Mouse (Mus musculus) hindbrain, embryonic 16.5 days (tissue): ENCODE data around the gene Tbc1d10c. TPM values are rescaled to one million over a fixed set of nuclear protein-coding genes. Genes with fewer than 3 reads are reported as not detected.
A peak's percentile ranks its signal among the peaks of the same experiment; 100 is the strongest.

Experiments
- ATAC-seq: fragments of 200-750 bp; cut with Nextera tagmentation; 2 replicates; pipeline ENCODE4 v1.8.0; 2017; ENCODE audit warnings: moderate TSS enrichment, moderate library complexity
- H3K27ac ChIP-seq: fragments of 300-500 bp; sonication (generic); 2 replicates; pipeline ENCODE4 v1.5.1; 2014; ENCODE audit warnings: low read depth, mild to moderate bottlenecking, control low read depth, low read length, moderate library complexity
- H3K27me3 ChIP-seq: fragments of 300-500 bp; sonication (generic); replicated peaks from 2 replicates; pipeline ENCODE4 v1.6.1; 2014; ENCODE audit warnings: low read length; ENCODE audit not compliant: control insufficient read depth, insufficient read depth
- H3K36me3 ChIP-seq: fragments of 300-500 bp; sonication (generic); 2 replicates; pipeline ENCODE4 v1.6.1; 2014; ENCODE audit warnings: mild to moderate bottlenecking, low read length, moderate library complexity, mixed read lengths; ENCODE audit not compliant: control insufficient read depth, insufficient read depth
- H3K4me1 ChIP-seq: fragments of 300-500 bp; sonication (generic); 2 replicates; pipeline ENCODE4 v1.6.1; 2014; ENCODE audit warnings: low read depth, low read length; ENCODE audit not compliant: control insufficient read depth, insufficient read depth
- H3K4me2 ChIP-seq: fragments of 300-500 bp; sonication (generic); 2 replicates; pipeline ENCODE4 v1.6.1; 2014; ENCODE audit warnings: mild to moderate bottlenecking, low read length, control low read depth, moderate library complexity
- H3K4me3 ChIP-seq: fragments of 300-500 bp; sonication (generic); 2 replicates; pipeline ENCODE4 v1.5.1; 2014; ENCODE audit warnings: mild to moderate bottlenecking, low read length, control low read depth, moderate library complexity
- H3K9ac ChIP-seq: fragments of 300-500 bp; sonication (generic); 2 replicates; pipeline ENCODE4 v1.6.1; 2014; ENCODE audit warnings: low read depth, mild to moderate bottlenecking, control low read depth, low read length, moderate library complexity
- H3K9me3 ChIP-seq: fragments of 300-500 bp; sonication (generic); 2 replicates; pipeline ENCODE4 v1.6.1; 2014; ENCODE audit warnings: mild to moderate bottlenecking, low read length, moderate library complexity; ENCODE audit not compliant: control insufficient read depth
- WGBS: fragments of 180-500 bp; shearing (Covaris S2); extraction: QIAGEN DNeasy Blood & Tissue Kit; methylation state at CpG from one replicate; pipeline ENCODE4 v1.1.7; 2014; 5-methylcytosine and 5-hydroxymethylcytosine counted together
- polyA plus RNA-seq: library from polyadenylated mRNA; unstranded; fragments of >200 nt; fragmentation: Nextera tagmentation; extraction: Ambion mirVana; gene quantifications from 2 replicates; pipeline ENCODE4 v1.2.1, GENCODE M21; 2015

Gene Tbc1d10c
- polyA plus RNA-seq, 1 experiment from 2014 or later, result 1.1 TPM

DNA sequence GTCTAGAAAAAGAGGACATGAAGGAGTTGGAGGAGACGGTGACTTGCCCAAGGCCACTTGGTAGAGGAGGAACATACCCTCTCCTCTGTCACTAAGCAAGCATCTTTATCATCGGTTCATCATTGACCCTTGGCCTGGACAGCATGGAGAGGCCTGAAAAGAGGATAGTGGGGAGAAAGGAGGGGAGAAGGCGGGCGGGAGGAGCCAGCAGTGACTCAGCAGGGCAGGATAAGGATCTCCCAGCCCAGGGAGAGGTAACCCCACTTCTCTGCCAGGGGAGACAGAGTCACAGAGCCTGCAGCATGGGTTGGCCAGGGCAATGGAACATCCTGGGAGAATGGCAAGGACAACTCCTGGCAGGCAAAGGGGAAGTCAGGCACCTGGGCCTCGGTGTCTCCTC, 17.5 kb upstream of the Tbc1d10c start:
- Histone ChIP-seq H3K9me3 (no peaks in the 10 kb centered on the region), H3K27me3 (peaks cover 17% of the 10 kb centered on the region), H3K4me2 (no peak overlapping the region), H3K9ac (no peak overlapping the region), H3K27ac (no peak overlapping the region), H3K36me3 (no peaks in the 10 kb centered on the region), H3K4me3 (no peak overlapping the region), H3K4me1 (no peaks in the 10 kb centered on the region; the same call in 1 of the 2 replicates)
- no peak for ATAC-seq
- 78% methylated on average over 5 of the region's 5 CpGs for WGBS

DNA sequence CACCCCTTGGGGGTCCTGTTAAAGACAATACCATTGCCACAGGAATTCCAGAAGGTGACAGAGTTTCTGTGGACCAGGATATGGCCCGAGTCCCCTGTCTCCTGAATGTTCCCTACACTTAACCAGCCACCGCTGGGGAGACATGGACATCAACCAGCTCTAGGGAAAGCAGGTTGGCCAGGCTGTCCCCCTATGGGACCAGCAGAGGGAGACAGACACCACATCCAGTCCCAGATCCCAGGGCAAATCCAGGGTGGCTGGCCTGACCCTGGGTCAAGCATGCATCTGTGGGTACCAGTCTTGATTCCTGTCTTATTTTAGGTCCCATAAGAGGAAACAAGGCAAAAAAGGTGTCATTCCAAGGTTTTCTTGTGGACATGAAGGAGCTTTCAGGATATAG, 15.9 kb upstream of the Tbc1d10c start:
- no peak overlapping the region for H3K27ac ChIP-seq
- no peak overlapping the region for H3K4me2 ChIP-seq
- WGBS, result 7% methylated on average over 2 of the region's 2 CpGs
- peaks cover 8% of the 10 kb centered on the region for H3K4me1 ChIP-seq
- H3K36me3 ChIP-seq, result no peaks in the 10 kb centered on the region
- ATAC-seq, result no peak
- no peaks in the 10 kb centered on the region for H3K9me3 ChIP-seq
- peaks cover 11% of the 10 kb centered on the region for H3K27me3 ChIP-seq
- H3K9ac ChIP-seq, result no peak overlapping the region
- no peak overlapping the region for H3K4me3 ChIP-seq

DNA sequence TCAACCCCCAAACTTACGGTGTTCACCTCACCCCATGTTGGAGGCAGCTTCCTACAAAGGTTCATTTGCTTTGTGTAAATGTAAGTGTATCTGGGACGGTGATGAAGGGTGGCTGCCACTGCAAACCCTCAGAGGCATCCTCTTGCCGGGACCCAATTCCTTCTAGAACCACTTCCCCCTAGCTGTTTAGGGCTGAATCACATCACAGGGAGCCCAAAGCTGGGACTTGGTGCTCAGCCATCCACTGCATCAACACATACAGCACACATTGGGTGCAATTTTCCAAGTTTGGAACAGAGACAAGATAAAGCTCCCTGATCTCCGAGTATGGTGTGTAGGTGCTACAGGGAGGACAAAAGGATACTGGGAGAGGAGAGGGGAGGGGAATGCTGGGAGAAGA, 13.8 kb upstream of the Tbc1d10c start:
- Histone ChIP-seq H3K27ac (no peak overlapping the region), H3K9ac (no peak overlapping the region), H3K4me1 (peaks cover 21% of the 10 kb centered on the region), H3K4me2 (no peak overlapping the region), H3K4me3 (no peak overlapping the region), H3K27me3 (0 out of 2 replicates have a peak, but pooled peaks cover 4% of the 10 kb centered on the region), H3K36me3 (no peaks in the 10 kb centered on the region), H3K9me3 (no peaks in the 10 kb centered on the region)
- 61% methylated on average over 4 of the region's 4 CpGs for WGBS
- ATAC-seq, result no peak

DNA sequence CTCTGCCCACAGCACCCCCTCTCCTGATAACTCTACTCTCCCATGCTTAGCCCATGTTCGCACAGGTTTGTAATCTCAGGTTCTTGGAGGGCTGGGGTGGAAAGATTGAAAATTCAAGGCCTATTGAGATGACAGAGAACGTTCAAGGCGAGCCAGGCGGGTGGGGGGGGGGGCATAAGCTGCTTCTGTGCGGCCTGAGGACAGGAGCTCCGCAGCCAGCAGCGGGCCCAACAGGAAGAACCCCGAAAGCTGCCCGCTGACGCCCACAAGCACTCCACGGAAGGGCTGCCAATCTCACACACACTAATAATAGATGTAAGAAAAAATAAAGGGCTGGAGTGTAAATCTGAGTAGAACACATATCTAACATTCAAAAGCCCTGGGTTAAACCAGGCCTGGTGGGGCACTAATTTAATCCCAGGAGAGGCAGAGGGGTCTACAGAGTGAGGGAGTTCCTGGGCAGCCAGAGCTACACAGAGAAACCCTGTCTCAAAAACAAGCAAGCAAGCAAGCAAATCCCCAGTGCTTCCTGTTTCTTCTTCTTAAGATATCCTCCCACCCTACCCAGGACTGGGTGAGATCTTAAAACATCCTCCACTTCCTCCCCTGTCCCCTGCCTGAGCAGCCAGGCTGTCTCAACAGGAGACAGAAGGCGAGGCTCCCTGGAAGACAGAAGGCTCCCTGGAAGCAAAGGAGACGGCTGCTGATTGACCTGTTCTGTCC, 12.7 kb upstream of the Tbc1d10c start:
- no peak overlapping the region for H3K27ac ChIP-seq
- no peak overlapping the region for H3K4me2 ChIP-seq
- H3K9me3 ChIP-seq, result no peaks in the 10 kb centered on the region
- H3K9ac ChIP-seq, result no peak overlapping the region
- H3K36me3 ChIP-seq, result no peaks in the 10 kb centered on the region
- ATAC-seq, result no peak
- peaks cover 21% of the 10 kb centered on the region for H3K4me1 ChIP-seq
- 65% methylated on average over 13 of the region's 13 CpGs for WGBS
- no peak overlapping the region for H3K4me3 ChIP-seq
- H3K27me3 ChIP-seq, result 0 out of 2 replicates have a peak, but pooled peaks cover 4% of the 10 kb centered on the region

DNA sequence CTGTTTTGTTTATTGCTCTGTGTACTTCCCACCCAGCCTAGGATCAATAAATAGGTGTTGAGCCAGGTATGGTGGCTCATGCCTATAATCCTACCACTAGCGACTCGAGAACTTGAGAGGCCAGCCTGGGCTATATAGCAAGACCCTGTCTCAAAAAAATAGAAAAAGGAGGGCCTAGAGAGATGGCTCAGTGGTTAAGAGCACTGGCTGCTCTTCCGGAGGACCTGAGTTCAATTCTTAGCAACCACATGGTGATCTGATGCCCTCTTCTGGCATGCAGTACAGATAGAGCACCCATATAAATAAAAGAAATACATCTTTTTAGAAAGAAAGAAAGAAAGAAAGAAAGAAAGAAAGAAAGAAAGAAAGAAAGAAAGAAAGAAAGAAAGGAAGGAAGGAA, 12.1 kb upstream of the Tbc1d10c start:
- no peak for ATAC-seq
- Histone ChIP-seq H3K9me3 (no peaks in the 10 kb centered on the region), H3K4me3 (no peak overlapping the region), H3K4me1 (peaks cover 21% of the 10 kb centered on the region), H3K27me3 (0 out of 2 replicates have a peak, but pooled peaks cover 4% of the 10 kb centered on the region), H3K27ac (no peak overlapping the region), H3K4me2 (no peak overlapping the region; the same call in 1 of the 2 replicates), H3K9ac (no peak overlapping the region), H3K36me3 (no peaks in the 10 kb centered on the region)
- WGBS, result 68% methylated on average over 3 of the region's 3 CpGs

DNA sequence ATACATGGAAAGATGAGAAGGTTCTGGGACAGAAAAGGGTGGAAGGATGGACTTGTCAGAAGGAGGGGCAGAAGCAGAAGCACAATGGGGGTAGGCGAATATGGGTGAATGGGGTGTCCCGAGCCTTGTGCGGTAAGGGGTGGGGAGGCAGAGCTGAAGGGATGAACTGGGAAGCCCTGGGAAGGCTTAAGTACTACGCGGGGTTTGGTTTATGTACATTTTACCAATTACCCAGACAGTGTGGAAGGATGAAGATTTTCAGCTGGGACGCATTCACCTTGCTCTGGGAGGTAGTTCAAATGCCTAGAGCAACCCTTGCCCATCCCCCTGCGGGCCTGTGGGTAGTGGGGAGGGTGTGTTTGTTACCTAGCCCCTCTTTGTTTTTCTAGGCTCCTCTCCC, 11.1 kb upstream of the Tbc1d10c start:
- 0 out of 2 replicates have a peak, but pooled peaks cover 4% of the 10 kb centered on the region for H3K27me3 ChIP-seq
- H3K36me3 ChIP-seq, result peaks cover 1% of the 10 kb centered on the region
- peak overlapping the region; percentile 77 for H3K4me3 ChIP-seq
- ATAC-seq, result peak; percentile 7; the same call in 1 of the 2 replicates
- H3K27ac ChIP-seq, result no peak overlapping the region
- peaks cover 21% of the 10 kb centered on the region for H3K4me1 ChIP-seq
- no peaks in the 10 kb centered on the region for H3K9me3 ChIP-seq
- WGBS, result 22% methylated on average over 7 of the region's 7 CpGs
- H3K9ac ChIP-seq, result peak overlapping the region; percentile 77
- H3K4me2 ChIP-seq, result peak overlapping the region; percentile 97

DNA sequence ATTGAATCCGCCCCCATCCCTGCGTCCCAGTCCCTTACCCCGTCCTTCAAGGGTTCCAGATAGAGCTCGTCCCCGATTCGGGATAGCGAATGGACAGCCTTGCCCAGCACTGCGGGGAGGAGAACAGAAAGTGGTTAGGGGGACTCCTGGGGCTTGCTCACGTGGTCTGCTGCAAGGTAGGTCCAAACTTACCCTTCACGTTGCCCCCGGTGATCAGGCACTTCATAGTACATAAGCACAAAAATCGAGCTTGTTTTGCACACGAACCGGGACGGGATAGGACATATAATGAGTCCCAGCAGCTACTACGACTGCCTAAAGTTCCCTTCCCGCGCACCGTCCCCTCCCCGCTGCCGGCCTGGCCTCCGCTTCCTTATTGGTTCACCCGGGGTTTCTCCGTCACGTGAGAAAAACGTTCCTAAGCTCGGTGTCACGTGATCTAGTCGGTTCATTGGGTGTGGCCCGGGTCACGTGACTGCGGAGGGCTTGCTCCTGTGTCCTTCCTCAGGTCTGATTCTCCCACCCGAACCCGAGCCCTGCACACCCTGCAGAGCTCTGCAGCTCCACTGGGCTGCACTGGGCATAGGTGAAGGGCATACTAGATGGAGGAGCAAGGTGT, 10.3 kb upstream of the Tbc1d10c start, which contains the start of gene Rad9a:
Gene Rad9a (minus strand): TSS at position 372 of the 619 bp plus-strand sequence.
- Histone ChIP-seq H3K27me3 (0 out of 2 replicates have a peak, but pooled peaks cover 2% of the 10 kb centered on the region), H3K4me3 (peak within 1 kb of the TSS; percentile 77), H3K9ac (peak within 1 kb of the TSS; percentile 77), H3K36me3 (peaks cover 9% of the 10 kb centered on the region), H3K9me3 (no peaks in the 10 kb centered on the region), H3K27ac (peak within 1 kb of the TSS; percentile 64; the same call in 1 of the 2 replicates), H3K4me1 (peaks cover 25% of the 10 kb centered on the region), H3K4me2 (peak within 1 kb of the TSS; percentile 97)
- peak; percentile 86 for ATAC-seq
- WGBS, result under 1% methylated on average over 34 of the region's 34 CpGs

DNA sequence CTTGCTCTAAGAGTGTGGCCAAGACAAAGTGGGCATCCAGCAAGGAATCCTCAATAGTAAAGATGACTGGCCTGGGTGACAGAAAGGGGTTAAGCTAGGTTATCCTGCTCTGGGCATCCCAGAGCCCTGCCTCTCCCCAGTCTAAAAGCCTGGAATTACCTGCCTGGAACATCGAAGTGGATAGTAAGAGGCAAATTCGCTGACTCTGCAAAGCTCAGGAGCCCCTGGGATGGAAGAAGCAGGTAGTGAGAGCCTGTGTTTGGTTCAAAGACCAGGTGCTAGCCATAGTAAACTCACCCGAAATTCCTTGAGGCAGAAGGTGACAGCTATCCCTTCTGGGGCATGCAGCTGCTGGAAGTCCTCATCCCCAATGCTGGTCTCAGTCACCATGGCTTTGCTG, 6.1 kb upstream of the Tbc1d10c start:
- WGBS, result 75% methylated on average over 3 of the region's 3 CpGs
- Histone ChIP-seq H3K4me3 (no peak overlapping the region), H3K36me3 (peaks cover 32% of the 10 kb centered on the region)

DNA sequence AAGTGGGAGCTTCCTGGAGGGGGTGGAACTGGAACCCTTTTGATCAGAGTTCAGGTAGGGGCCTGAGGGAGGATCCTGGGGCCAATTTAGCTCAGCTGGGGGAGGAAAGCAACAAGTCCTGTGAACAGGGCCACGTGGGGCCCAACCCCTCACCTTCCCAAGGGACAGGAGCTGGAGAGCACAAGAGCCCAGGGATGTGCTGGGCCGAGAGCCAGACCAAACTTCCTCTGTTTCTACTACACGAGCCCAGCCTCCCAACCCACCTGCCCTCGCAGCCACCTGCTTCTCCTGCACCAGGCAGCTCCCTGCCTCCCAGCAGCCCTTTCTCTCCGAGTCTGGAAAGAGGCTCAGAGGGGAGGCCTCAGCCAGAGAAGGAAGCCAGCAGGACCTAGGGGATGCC, 5.5 kb upstream of the Tbc1d10c start:
- Histone ChIP-seq H3K4me1 (peaks cover 46% of the 10 kb centered on the region), H3K4me3 (no peak overlapping the region), H3K9me3 (no peaks in the 10 kb centered on the region), H3K9ac (no peak overlapping the region), H3K27ac (peak overlapping the region; percentile 27; the same call in 1 of the 2 replicates), H3K36me3 (peaks cover 32% of the 10 kb centered on the region), H3K27me3 (no peaks in the 10 kb centered on the region), H3K4me2 (no peak overlapping the region)
- ATAC-seq, result no peak
- 51% methylated on average over 5 of the region's 5 CpGs for WGBS

More for the DNA sequence above, 6.1 kb upstream of the Tbc1d10c start:
- Histone ChIP-seq H3K4me2 (no peak overlapping the region), H3K4me1 (peaks cover 49% of the 10 kb centered on the region), H3K9me3 (no peaks in the 10 kb centered on the region), H3K9ac (no peak overlapping the region), H3K27ac (no peak overlapping the region), H3K27me3 (no peaks in the 10 kb centered on the region)
- ATAC-seq, result no peak
